Mouse (Mus musculus) MEL (cell line): ENCODE data around the gene 9430097D07Rik. TPM values are rescaled to one million over a fixed set of nuclear protein-coding genes. Genes with fewer than 3 reads are reported as not detected.

Source experiments
- DNase-seq: peaks from one replicate; pipeline ENCODE4 v3.0.0; 2011; ENCODE audit warnings: low read depth, low spot score
- H3K27ac ChIP-seq: 2 replicates; pipeline ENCODE4 v1.5.1; 2012; ENCODE audit warnings: low read depth, mild to moderate bottlenecking, control low read depth, low read length, moderate library complexity; ENCODE audit not compliant: control insufficient read depth
- H3K27me3 ChIP-seq, 2 experiments: fragments of 150-350 bp in 1 of 2; sonication (generic) in 1 of 2; 2 replicates each; pipeline ENCODE4 v1.6.1; 2012; ENCODE audit warnings: low read length in 2 of 2, mild to moderate bottlenecking in 2 of 2, improper control_type of control experiment in 1 of 2, moderate library complexity in 1 of 2; ENCODE audit not compliant: insufficient read depth in 2 of 2, control insufficient read depth in 1 of 2
- H3K36me3 ChIP-seq, 2 experiments: 2 replicates each; pipeline ENCODE4 v1.6.1; 2012 to 2014; ENCODE audit warnings: low read length in 2 of 2, improper control_type of control experiment in 1 of 2, inconsistent platforms in 1 of 2, mild to moderate bottlenecking in 1 of 2; ENCODE audit not compliant: insufficient read depth in 2 of 2, control insufficient read depth in 1 of 2
- H3K4me1 ChIP-seq, 2 experiments: fragments of 150-350 bp in 1 of 2; sonication (generic) in 1 of 2; 2 replicates each; pipeline ENCODE4 v1.6.1; 2012; ENCODE audit warnings: low read length in 2 of 2, improper control_type of control experiment in 1 of 2, mild to moderate bottlenecking in 1 of 2; ENCODE audit not compliant: insufficient read depth in 2 of 2, control insufficient read depth in 1 of 2
- H3K4me3 ChIP-seq, 2 experiments: fragments of 150-350 bp in 1 of 2; sonication (generic) in 1 of 2; 2 replicates each; pipeline ENCODE4 v1.5.1; 2012; ENCODE audit warnings: low read depth in 2 of 2, low read length in 2 of 2, mild to moderate bottlenecking in 2 of 2, moderate library complexity in 2 of 2, control low read depth in 1 of 2, improper control_type of control experiment in 1 of 2; ENCODE audit not compliant: control insufficient read depth in 1 of 2, insufficient read depth in 1 of 2
- H3K79me2 ChIP-seq: 2 replicates; pipeline ENCODE4 v1.6.1; 2012; ENCODE audit warnings: mild to moderate bottlenecking, low read length, moderate library complexity; ENCODE audit not compliant: control insufficient read depth, poor library complexity, insufficient read depth
- H3K9ac ChIP-seq: 2 replicates; pipeline ENCODE4 v1.6.1; 2012; ENCODE audit warnings: low read depth, mild to moderate bottlenecking, control low read depth, low read length, moderate library complexity; ENCODE audit not compliant: control insufficient read depth, poor library complexity, severe bottlenecking
- H3K9me3 ChIP-seq: fragments of 150-350 bp; sonication (generic); replicated peaks from 2 replicates; pipeline ENCODE4 v1.6.1; 2012; ENCODE audit warnings: mild to moderate bottlenecking, low read length, improper control_type of control experiment, moderate library complexity; ENCODE audit not compliant: insufficient read depth
- BHLHE40 ChIP-seq: IDR thresholded peaks from 2 replicates; pipeline ENCODE4 v1.6.1; 2012; ENCODE audit warnings: low read depth, mild to moderate bottlenecking, inconsistent platforms, low read length, improper control_type of control experiment, borderline replicate concordance
- CHD2 ChIP-seq: IDR thresholded peaks from 2 replicates; pipeline ENCODE4 v1.6.1; 2011; ENCODE audit warnings: low read length, improper control_type of control experiment
- CTCF ChIP-seq, 3 experiments: IDR thresholded peaks in 2 of 3; conservative IDR thresholded peaks in 1 of 3; 2 replicates each; pipeline ENCODE4 v1.5.1; 2011 to 2012; ENCODE audit warnings: low read length in 3 of 3, low read depth in 2 of 3, mild to moderate bottlenecking in 2 of 3, improper control_type of control experiment in 1 of 3, inconsistent platforms in 1 of 3, mixed read lengths in 1 of 3, moderate library complexity in 1 of 3; ENCODE audit not compliant: control insufficient read depth in 1 of 3, insufficient read depth in 1 of 3, poor library complexity in 1 of 3, severe bottlenecking in 1 of 3
- ELF1 ChIP-seq: IDR thresholded peaks from 2 replicates; pipeline ENCODE4 v1.6.1; 2014; ENCODE audit warnings: low read depth, mild to moderate bottlenecking, inconsistent platforms, low read length, improper control_type of control experiment, moderate library complexity
- EP300 ChIP-seq, 2 experiments: IDR thresholded peaks; 2 replicates each; pipeline ENCODE4 v1.6.1; 2011; ENCODE audit warnings: improper control_type of control experiment in 2 of 2, low read length in 2 of 2, low read depth in 1 of 2, mild to moderate bottlenecking in 1 of 2
- JUND ChIP-seq: IDR thresholded peaks from 2 replicates; pipeline ENCODE4 v1.6.1; 2011; ENCODE audit warnings: low read depth, mild to moderate bottlenecking, improper control_type of control experiment, low read length
- MAFK ChIP-seq: IDR thresholded peaks from 2 replicates; pipeline ENCODE4 v1.6.1; 2011; ENCODE audit warnings: low read depth, mild to moderate bottlenecking, low read length, improper control_type of control experiment, borderline replicate concordance
- MAX ChIP-seq: IDR thresholded peaks from 2 replicates; pipeline ENCODE4 v1.6.1; 2011; ENCODE audit warnings: low read length, improper control_type of control experiment
- MEF2A ChIP-seq: IDR thresholded peaks from 2 replicates; pipeline ENCODE4 v1.6.1; 2014; ENCODE audit warnings: low read depth, mild to moderate bottlenecking, inconsistent platforms, low read length, improper control_type of control experiment; ENCODE audit not compliant: poor library complexity, insufficient replicate concordance, severe bottlenecking; ENCODE audit errors: extremely low read depth
- MYC ChIP-seq: IDR thresholded peaks from 2 replicates; pipeline ENCODE4 v1.6.1; 2011; ENCODE audit warnings: low read depth, mild to moderate bottlenecking, low read length, improper control_type of control experiment, moderate library complexity
- NELFE ChIP-seq: IDR thresholded peaks from 2 replicates; pipeline ENCODE4 v1.6.1; 2011; ENCODE audit warnings: low read depth, low read length, improper control_type of control experiment
- NRF1 ChIP-seq: IDR thresholded peaks from 2 replicates; pipeline ENCODE4 v1.6.1; 2014; ENCODE audit warnings: low read depth, mild to moderate bottlenecking, inconsistent platforms, low read length, improper control_type of control experiment, moderate library complexity; ENCODE audit not compliant: poor library complexity, insufficient read depth, severe bottlenecking
- POLR2AphosphoS2 ChIP-seq: IDR thresholded peaks from 2 replicates; pipeline ENCODE4 v1.6.1; 2011; ENCODE audit warnings: low read length, improper control_type of control experiment
- RAD21 ChIP-seq: IDR thresholded peaks from 2 replicates; pipeline ENCODE4 v1.6.1; 2011; ENCODE audit warnings: mild to moderate bottlenecking, low read depth, low read length, improper control_type of control experiment
- RCOR1 ChIP-seq: IDR thresholded peaks from 2 replicates; pipeline ENCODE4 v1.6.1; 2012; ENCODE audit warnings: low read depth, mild to moderate bottlenecking, inconsistent platforms, low read length, improper control_type of control experiment
- SMC3 ChIP-seq: IDR thresholded peaks from 2 replicates; pipeline ENCODE4 v1.6.1; 2011; ENCODE audit warnings: low read depth, low read length, improper control_type of control experiment
- TAL1 ChIP-seq: IDR thresholded peaks from 2 replicates; pipeline ENCODE4 v1.6.1; 2012; ENCODE audit warnings: mild to moderate bottlenecking, inconsistent platforms, low read length, moderate library complexity, mixed read lengths
- TCF12 ChIP-seq: IDR thresholded peaks from 2 replicates; pipeline ENCODE4 v1.6.1; 2014; ENCODE audit warnings: low read depth, mild to moderate bottlenecking, inconsistent platforms, low read length, improper control_type of control experiment, moderate library complexity
- ZMIZ1 ChIP-seq: IDR thresholded peaks from 2 replicates; pipeline ENCODE4 v1.6.1; 2012; ENCODE audit warnings: low read depth, mild to moderate bottlenecking, inconsistent platforms, low read length, improper control_type of control experiment, moderate library complexity
- ZNF384 ChIP-seq: IDR thresholded peaks from 2 replicates; pipeline ENCODE4 v1.6.1; 2012; ENCODE audit warnings: low read depth, mild to moderate bottlenecking, inconsistent platforms, low read length, improper control_type of control experiment
- polyA plus RNA-seq, 2 experiments: library from polyadenylated mRNA; stranded (reverse) in 1 of 2; unstranded in 1 of 2; fragments of >175 nt in 1 of 2; fragments of >200 nt in 1 of 2; gene quantifications; 2 replicates each; pipeline versions ENCODE4 v1.2.1 to v1.2.4; 2012; ENCODE audit warnings: low replicate concordance in 2 of 2, low read depth in 1 of 2; ENCODE audit not compliant: insufficient read length in 2 of 2, insufficient read depth in 1 of 2, missing spikeins in 1 of 2
- total RNA-seq: library from RNA; depleted of rRNA; stranded (reverse); fragments of 300-350 nt; gene quantifications from 2 replicates; pipeline ENCODE4 v1.2.3, GENCODE M21; 2012

The 9430097D07Rik gene
- total and polyA plus RNA-seq, 3 experiments = 0.11 to 0.12 TPM; not detected in 1

DNA sequence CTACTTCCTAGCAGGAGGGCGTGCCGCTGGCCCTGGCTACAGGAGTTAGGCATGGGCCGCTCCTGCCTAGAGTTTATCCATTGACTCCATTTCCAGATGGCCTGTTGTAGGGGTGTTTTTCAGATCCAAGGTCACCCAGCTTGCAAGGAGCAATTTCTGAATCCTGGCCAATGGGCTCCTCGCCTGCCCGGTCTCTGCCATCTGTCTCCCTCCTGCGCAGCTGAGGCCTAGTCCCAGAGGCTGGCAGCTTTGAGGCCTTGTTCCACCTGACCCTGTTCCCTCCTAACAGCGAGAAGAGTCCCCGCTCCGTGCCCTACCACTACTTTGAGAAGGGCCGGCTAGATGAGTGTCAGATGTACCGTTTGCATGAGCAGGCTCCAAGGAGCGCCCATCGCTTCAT is 21.2 kb upstream of the 9430097D07Rik start:
- Histone ChIP-seq H3K9ac (no peak overlapping the region), H3K4me1 (peaks cover 0 to 3% of the 10 kb centered on the region in 2 experiments; a peak in 1 of 4 replicates), H3K36me3 (peaks cover 0 to 5% of the 10 kb centered on the region in 2 experiments; a peak in 1 of 4 replicates)
- no peak for DNase-seq
- no peak for TF ChIP-seq MAFK
- no peak for TF ChIP-seq MYC
- TF ChIP-seq NRF1 = no peak
- TF ChIP-seq ZNF384 = no peak
- TF ChIP-seq EP300 (IDR thresholded peaks at IDR 0.05; ENCODE audit: low read depth in 1 of 2, low read length in 2 of 2) = no peak
- no peak for TF ChIP-seq CTCF (IDR thresholded peaks at IDR 0.05 in 2 of 3, conservative IDR thresholded peaks at IDR 0.05 in 1 of 3; ENCODE audit: control insufficient read depth in 1 of 3, insufficient read depth in 1 of 3, low read depth in 2 of 3, low read length in 3 of 3, poor library complexity in 1 of 3, severe bottlenecking in 1 of 3)
- no peak for TF ChIP-seq MEF2A
- no peak for TF ChIP-seq TAL1
- no peak for TF ChIP-seq POLR2AphosphoS2
- TF ChIP-seq TCF12 = no peak
- no peak for TF ChIP-seq ZMIZ1
- no peak for TF ChIP-seq ELF1
- TF ChIP-seq, all 39 proteins: peak for 0
- no peaks in the 10 kb centered on the region for H3K9me3 ChIP-seq
- H3K79me2 ChIP-seq = no peaks in the 10 kb centered on the region
- H3K27me3 ChIP-seq = no peaks in the 10 kb centered on the region
- no peak overlapping the region for H3K4me3 ChIP-seq
- H3K27ac ChIP-seq = no peak overlapping the region

DNA sequence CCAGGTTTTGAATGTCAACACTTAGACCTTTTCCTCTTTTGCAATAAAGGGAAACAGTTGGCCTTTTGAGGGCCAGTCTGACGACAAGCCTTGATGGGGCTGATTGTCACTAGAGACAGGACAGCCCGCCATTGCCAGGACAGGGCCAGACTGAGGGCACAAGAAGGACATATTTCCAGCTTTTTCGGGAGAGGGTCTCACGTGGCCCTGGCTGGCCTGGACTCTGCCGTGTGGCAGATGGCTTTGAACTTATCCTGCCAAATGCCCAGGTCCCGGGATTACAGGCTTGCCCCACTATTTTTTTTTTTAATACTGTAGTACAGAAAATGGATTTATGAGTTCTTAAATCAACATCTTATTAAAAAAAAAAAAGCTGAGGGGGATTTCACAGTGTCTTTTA is 15.8 kb upstream of the 9430097D07Rik start:
- Histone ChIP-seq H3K36me3 (peaks cover 3 to 12% of the 10 kb centered on the region in 2 experiments; a peak in 3 of 4 replicates), H3K27ac (no peak overlapping the region), H3K4me3 (no peak overlapping the region), H3K4me1 (peaks cover 5 to 16% of the 10 kb centered on the region in 2 experiments; a peak in 3 of 4 replicates), H3K27me3 (no peaks in the 10 kb centered on the region), H3K79me2 (peaks cover 32% of the 10 kb centered on the region), H3K9me3 (no peaks in the 10 kb centered on the region), H3K9ac (no peak overlapping the region)
- TF ChIP-seq BHLHE40 = no peak
- no peak for TF ChIP-seq RCOR1
- no peak for TF ChIP-seq CHD2
- TF ChIP-seq MAFK = no peak
- TF ChIP-seq SMC3 = no peak
- TF ChIP-seq NELFE = no peak
- no peak for TF ChIP-seq TCF12
- TF ChIP-seq RAD21 = no peak
- no peak for TF ChIP-seq MAX
- TF ChIP-seq JUND = no peak
- TF ChIP-seq ELF1 = no peak
- no peak for DNase-seq
